Mouse (Mus musculus): ENCODE measurements around the gene Samd4b. TPM values are rescaled to one million over a fixed set of nuclear protein-coding genes. Genes with fewer than 3 reads are reported as not detected.

Gene Samd4b
- polyA plus RNA-seq, 1 experiment from 2014 or later, result 30.5 TPM

GRCm38 (mm10) chr7:28575597-28575996, 22.3 kb downstream of the Samd4b start:
- Histone ChIP-seq H3K27me3 (no peaks in the 10 kb centered on the region), H3K27ac (no peak overlapping the region), H3K4me1 (replicated peaks) (peaks cover 56% of the 10 kb centered on the region), H3K9ac (replicated peaks) (no peak overlapping the region), H3K4me3 (replicated peaks) (no peak overlapping the region), H3K9me3 (no peaks in the 10 kb centered on the region), H3K36me3 (0 out of 2 replicates have a peak, but pooled peaks cover 6% of the 10 kb centered on the region), H3K4me2 (no peak overlapping the region)
- 89% methylated on average over 11 of the region's 11 CpGs for WGBS
- no peak for ATAC-seq (ENCODE audit: insufficient number of reproducible peaks, insufficient read depth, low FRiP score, low TSS enrichment, low read depth)

GRCm38 (mm10) chr7:28573236-28573635, 24.7 kb downstream of the Samd4b start:
- ATAC-seq (ENCODE audit: insufficient number of reproducible peaks, insufficient read depth, low FRiP score, low TSS enrichment, low read depth), result no peak
- Histone ChIP-seq H3K9me3 (no peaks in the 10 kb centered on the region), H3K27me3 (no peaks in the 10 kb centered on the region), H3K4me3 (replicated peaks) (no peak overlapping the region), H3K36me3 (peaks cover 18% of the 10 kb centered on the region), H3K27ac (no peak overlapping the region), H3K4me1 (replicated peaks) (peaks cover 52% of the 10 kb centered on the region), H3K9ac (replicated peaks) (no peak overlapping the region), H3K4me2 (no peak overlapping the region)
- 93% methylated on average over 3 of the region's 3 CpGs for WGBS

- no peak overlapping the region for H3K9ac ChIP-seq (replicated peaks)
- no peak overlapping the region for H3K4me2 ChIP-seq
- H3K27me3 ChIP-seq, result no peaks in the 10 kb centered on the region
- H3K36me3 ChIP-seq, result peaks cover 24% of the 10 kb centered on the region
- ATAC-seq (ENCODE audit: insufficient number of reproducible peaks, insufficient read depth, low FRiP score, low TSS enrichment, low read depth), result no peak
- 89% methylated on average over 5 of the region's 5 CpGs for WGBS
- no peak overlapping the region for H3K4me3 ChIP-seq (replicated peaks)
- H3K27ac ChIP-seq, result no peak overlapping the region
- peaks cover 46% of the 10 kb centered on the region for H3K4me1 ChIP-seq (replicated peaks)
- H3K9me3 ChIP-seq, result no peaks in the 10 kb centered on the region
These were observed 25.3 kb downstream of the Samd4b start for GRCm38 (mm10) chr7:28572689-28573088.

GRCm38 (mm10) chr7:28570982-28571682, 26.8 kb downstream of the Samd4b start:
- Histone ChIP-seq H3K4me3 (replicated peaks) (no peak overlapping the region), H3K4me2 (no peak overlapping the region; the same call in 1 of the 2 replicates), H3K36me3 (peaks cover 39% of the 10 kb centered on the region), H3K27ac (peak overlapping the region; percentile 42), H3K9ac (replicated peaks) (no peak overlapping the region), H3K4me1 (replicated peaks) (peaks cover 31% of the 10 kb centered on the region), H3K9me3 (no peaks in the 10 kb centered on the region), H3K27me3 (no peaks in the 10 kb centered on the region)
- ATAC-seq (ENCODE audit: insufficient number of reproducible peaks, insufficient read depth, low FRiP score, low TSS enrichment, low read depth), result no peak
- 34% methylated on average over 5 of the region's 5 CpGs for WGBS

- WGBS, result 66% methylated on average over 12 of the region's 12 CpGs
- Histone ChIP-seq H3K9me3 (no peaks in the 10 kb centered on the region), H3K4me2 (peak overlapping the region; percentile 19; the same call in 1 of the 2 replicates), H3K27me3 (no peaks in the 10 kb centered on the region), H3K4me1 (replicated peaks) (peaks cover 24% of the 10 kb centered on the region), H3K9ac (replicated peaks) (no peak overlapping the region), H3K36me3 (peaks cover 46% of the 10 kb centered on the region), H3K4me3 (replicated peaks) (no peak overlapping the region), H3K27ac (peak overlapping the region; percentile 42; the same call in 1 of the 2 replicates)
- no peak for ATAC-seq (ENCODE audit: insufficient number of reproducible peaks, insufficient read depth, low FRiP score, low TSS enrichment, low read depth)
These were observed 27.5 kb downstream of the Samd4b start for GRCm38 (mm10) chr7:28570291-28570981.

- no peaks in the 10 kb centered on the region for H3K9me3 ChIP-seq
- H3K27me3 ChIP-seq, result no peaks in the 10 kb centered on the region
- H3K9ac ChIP-seq (replicated peaks), result no peak overlapping the region
- peaks cover 68% of the 10 kb centered on the region for H3K36me3 ChIP-seq
- ATAC-seq (ENCODE audit: insufficient number of reproducible peaks, insufficient read depth, low FRiP score, low TSS enrichment, low read depth), result no peak
- no peak overlapping the region for H3K4me2 ChIP-seq
- no peak overlapping the region for H3K4me3 ChIP-seq (replicated peaks)
- H3K27ac ChIP-seq, result no peak overlapping the region
- peaks cover 20% of the 10 kb centered on the region for H3K4me1 ChIP-seq (replicated peaks)
These were observed 29.7 kb downstream of the Samd4b start for GRCm38 (mm10) chr7:28568253-28568652.

GRCm38 (mm10) chr7:28567539-28567938, 30.4 kb downstream of the Samd4b start:
- 87% methylated on average over 4 of the region's 4 CpGs for WGBS
- H3K27me3 ChIP-seq, result no peaks in the 10 kb centered on the region
- H3K36me3 ChIP-seq, result peaks cover 75% of the 10 kb centered on the region
- H3K4me2 ChIP-seq, result no peak overlapping the region
- no peak for ATAC-seq (ENCODE audit: insufficient number of reproducible peaks, insufficient read depth, low FRiP score, low TSS enrichment, low read depth)
- no peak overlapping the region for H3K4me3 ChIP-seq (replicated peaks)
- H3K9me3 ChIP-seq, result no peaks in the 10 kb centered on the region
- no peak overlapping the region for H3K27ac ChIP-seq
- H3K4me1 ChIP-seq (replicated peaks), result peaks cover 20% of the 10 kb centered on the region
- H3K9ac ChIP-seq (replicated peaks), result no peak overlapping the region

- WGBS, result 72% methylated on average over 5 of the region's 5 CpGs
These were observed 32.5 kb downstream of the Samd4b start for GRCm38 (mm10) chr7:28565407-28565806.

GRCm38 (mm10) chr7:28562951-28563350, 35.0 kb downstream of the Samd4b start:
- peaks cover 94% of the 10 kb centered on the region for H3K36me3 ChIP-seq
- H3K9me3 ChIP-seq, result no peaks in the 10 kb centered on the region
- no peak overlapping the region for H3K4me3 ChIP-seq (replicated peaks)
- H3K9ac ChIP-seq (replicated peaks), result no peak overlapping the region
- H3K27ac ChIP-seq, result no peak overlapping the region
- peaks cover 5% of the 10 kb centered on the region; the same call in 1 of the 2 replicates for H3K4me1 ChIP-seq (replicated peaks)
- ATAC-seq (ENCODE audit: insufficient number of reproducible peaks, insufficient read depth, low FRiP score, low TSS enrichment, low read depth), result no peak
- H3K27me3 ChIP-seq, result no peaks in the 10 kb centered on the region
- no peak overlapping the region for H3K4me2 ChIP-seq
- WGBS, result 94% methylated on average over 13 of the region's 13 CpGs

More at GRCm38 (mm10) chr7:28565407-28565806, 32.5 kb downstream of the Samd4b start:
- H3K4me3 ChIP-seq (replicated peaks), result no peak overlapping the region
- no peaks in the 10 kb centered on the region for H3K9me3 ChIP-seq
- H3K4me1 ChIP-seq (replicated peaks), result peaks cover 4% of the 10 kb centered on the region
- H3K27me3 ChIP-seq, result no peaks in the 10 kb centered on the region
- no peak overlapping the region for H3K4me2 ChIP-seq
- H3K9ac ChIP-seq (replicated peaks), result no peak overlapping the region
- peaks cover 93% of the 10 kb centered on the region for H3K36me3 ChIP-seq
- H3K27ac ChIP-seq, result no peak overlapping the region
- ATAC-seq (ENCODE audit: insufficient number of reproducible peaks, insufficient read depth, low FRiP score, low TSS enrichment, low read depth), result no peak

- peaks cover 88% of the 10 kb centered on the region for H3K36me3 ChIP-seq
- no peak for ATAC-seq (ENCODE audit: insufficient number of reproducible peaks, insufficient read depth, low FRiP score, low TSS enrichment, low read depth)
- H3K27me3 ChIP-seq, result no peaks in the 10 kb centered on the region
- no peak overlapping the region for H3K4me2 ChIP-seq
- 94% methylated on average over 13 of the region's 13 CpGs for WGBS
- H3K27ac ChIP-seq, result no peak overlapping the region
- no peak overlapping the region for H3K4me3 ChIP-seq (replicated peaks)
- no peak overlapping the region for H3K9ac ChIP-seq (replicated peaks)
- H3K9me3 ChIP-seq, result no peaks in the 10 kb centered on the region
- H3K4me1 ChIP-seq (replicated peaks), result peaks cover 5% of the 10 kb centered on the region; the same call in 1 of the 2 replicates
These were observed 35.6 kb downstream of the Samd4b start for GRCm38 (mm10) chr7:28562371-28562770.

GRCm38 (mm10) chr7:28561967-28562366, 36.0 kb downstream of the Samd4b start:
- H3K27ac ChIP-seq, result no peak overlapping the region
- H3K4me1 ChIP-seq (replicated peaks), result peaks cover 5% of the 10 kb centered on the region; the same call in 1 of the 2 replicates
- H3K4me2 ChIP-seq, result no peak overlapping the region
- peaks cover 84% of the 10 kb centered on the region for H3K36me3 ChIP-seq
- no peak for ATAC-seq (ENCODE audit: insufficient number of reproducible peaks, insufficient read depth, low FRiP score, low TSS enrichment, low read depth)
- no peak overlapping the region for H3K4me3 ChIP-seq (replicated peaks)
- 94% methylated on average over 11 of the region's 11 CpGs for WGBS
- no peak overlapping the region for H3K9ac ChIP-seq (replicated peaks)
- H3K9me3 ChIP-seq, result no peaks in the 10 kb centered on the region
- H3K27me3 ChIP-seq, result no peaks in the 10 kb centered on the region

Data from limb, embryonic 12.5 days (tissue).